Mouse (Mus musculus): ENCODE measurements around the gene Mcam.
"Not testable (repeated sequence)": the region's sequence is repeated elsewhere in the genome, so short reads cannot be mapped to it uniquely, and the experiment has no call there.

The Mcam gene

DNA sequence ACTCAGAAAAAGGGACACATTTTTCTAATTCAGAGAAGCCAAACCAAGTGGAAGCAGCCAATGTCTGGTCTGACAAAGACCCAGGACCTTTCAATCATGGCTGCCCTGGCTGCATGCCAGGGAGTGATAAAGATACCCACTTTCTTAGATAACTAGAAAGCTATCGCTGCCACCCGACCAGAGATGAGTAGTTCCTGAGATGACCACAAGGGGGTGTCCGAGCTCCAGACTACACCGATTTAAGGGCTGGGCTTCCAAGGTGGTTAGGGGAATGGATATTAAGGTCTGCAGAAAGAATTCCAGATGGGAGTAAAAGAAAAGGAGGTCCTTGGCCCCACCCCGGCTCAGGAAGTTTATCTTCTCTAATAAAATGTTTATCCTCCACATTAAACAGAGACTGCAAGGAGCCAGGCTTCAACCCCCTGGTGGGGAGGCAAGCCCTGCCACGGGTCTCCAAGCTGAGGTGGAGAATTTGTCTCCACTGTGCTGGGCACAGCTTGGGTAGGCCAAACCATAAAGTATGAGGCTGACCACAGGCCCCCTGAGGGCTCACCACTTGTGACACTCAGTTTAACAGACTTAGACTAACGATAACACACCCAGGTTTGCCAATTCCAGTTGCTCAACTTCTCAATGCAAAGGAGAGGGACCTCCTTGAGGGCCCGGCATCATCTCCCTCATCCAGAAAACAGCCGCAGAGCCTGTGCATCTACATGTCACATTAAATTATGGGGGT, 24.7 kb upstream of the Mcam start:
- DNase-seq (ENCODE audit: low spot score in 2 of 2) = peak; percentile 53 to 74

DNA sequence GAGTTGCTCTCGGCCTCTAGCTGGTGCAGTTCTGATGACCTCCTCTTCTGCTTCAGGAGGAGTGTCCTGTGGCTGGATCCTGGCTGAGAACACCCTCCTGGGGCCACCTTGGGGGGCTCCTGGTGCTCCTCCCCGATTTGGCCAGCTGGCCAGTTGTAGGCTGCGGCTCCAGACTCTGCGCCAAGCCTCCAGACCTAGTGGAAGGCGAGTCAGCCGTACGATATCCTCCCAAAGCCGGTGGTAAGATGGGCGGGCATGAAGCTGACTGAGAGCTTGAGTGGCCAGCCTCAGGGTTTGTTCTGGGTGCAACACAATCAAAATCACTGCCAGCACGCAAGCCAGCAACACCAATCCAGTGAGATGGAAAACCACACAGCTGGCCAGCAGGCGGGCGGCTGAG, 22.4 kb upstream of the Mcam start:
- DNase-seq (ENCODE audit: low spot score in 2 of 2) = not testable (repeated sequence)

DNA sequence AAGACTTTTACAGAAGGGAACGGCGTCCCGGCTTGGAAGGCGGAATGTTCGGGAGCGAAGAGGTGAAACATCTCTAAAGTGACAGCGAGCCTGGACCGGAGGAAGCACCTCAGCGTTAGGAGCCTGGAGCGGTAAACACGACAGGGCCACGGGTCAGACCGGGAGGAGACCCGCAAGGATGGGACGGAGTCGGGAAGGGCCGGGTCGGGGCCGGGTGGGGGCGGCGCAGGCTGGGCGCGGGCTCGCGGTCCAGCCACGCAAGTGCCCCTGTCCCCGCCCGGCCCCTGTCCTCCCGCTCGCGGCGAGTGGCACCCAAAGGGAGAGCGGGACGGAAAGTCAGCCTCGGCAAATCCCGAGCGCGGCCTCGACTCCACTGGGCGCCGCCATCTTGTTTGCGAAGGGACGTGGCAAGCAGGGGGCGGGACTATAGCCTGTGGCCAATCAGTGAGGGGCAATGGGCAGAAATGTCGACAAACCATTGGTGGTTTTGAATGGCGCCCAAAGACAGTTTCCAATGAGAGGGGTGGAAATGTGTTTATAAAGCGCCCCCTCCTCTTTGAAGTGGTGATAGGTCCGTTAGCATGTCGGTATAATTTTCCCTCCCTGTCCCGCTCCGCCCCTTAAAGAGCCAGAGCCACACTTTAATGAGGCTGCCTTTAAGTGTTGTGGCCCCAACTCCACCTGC, 21.0 kb upstream of the Mcam start, which contains the start of the genes Gm49380 and Rnf26:
Gm49380 (minus strand) TSS at position 396 of the 685 bp plus-strand sequence.
Rnf26 (minus strand) TSS at position 413 of the 685 bp plus-strand sequence.
- DNase-seq (ENCODE audit: low spot score in 2 of 2) = peak; percentile 98

- no peak for DNase-seq (ENCODE audit: low spot score in 2 of 2)
Observed at GRCm38 (mm10) chr9:44114453-44114852, 19.8 kb upstream of the Mcam start.

- DNase-seq (ENCODE audit: low spot score in 2 of 2) = no peak
Observed at GRCm38 (mm10) chr9:44115599-44115998, 18.7 kb upstream of the Mcam start.

- DNase-seq (ENCODE audit: low spot score in 2 of 2) = no peak
Observed at GRCm38 (mm10) chr9:44116182-44116581, 18.1 kb upstream of the Mcam start.

DNA sequence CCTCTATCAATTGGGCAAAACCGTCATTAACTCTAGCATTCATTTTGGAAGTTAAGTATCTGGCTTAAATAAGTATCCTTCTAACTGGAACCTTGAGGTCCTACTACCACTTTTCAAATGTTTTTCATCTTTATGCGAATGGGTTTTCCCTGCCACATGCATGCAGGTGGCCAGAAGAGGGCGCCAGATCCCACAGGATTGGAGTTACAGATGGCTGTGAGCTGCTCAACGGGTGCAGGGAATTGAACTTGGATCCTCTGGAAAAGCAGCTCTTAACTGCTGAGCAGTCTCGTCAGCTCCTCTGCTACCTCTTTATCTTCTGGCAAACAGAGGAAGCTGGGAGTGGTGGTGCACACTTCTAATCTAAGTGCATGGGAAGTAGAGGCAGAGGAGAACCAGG, 15.3 kb upstream of the Mcam start:
- DNase-seq (ENCODE audit: low spot score in 2 of 2) = no peak

DNA sequence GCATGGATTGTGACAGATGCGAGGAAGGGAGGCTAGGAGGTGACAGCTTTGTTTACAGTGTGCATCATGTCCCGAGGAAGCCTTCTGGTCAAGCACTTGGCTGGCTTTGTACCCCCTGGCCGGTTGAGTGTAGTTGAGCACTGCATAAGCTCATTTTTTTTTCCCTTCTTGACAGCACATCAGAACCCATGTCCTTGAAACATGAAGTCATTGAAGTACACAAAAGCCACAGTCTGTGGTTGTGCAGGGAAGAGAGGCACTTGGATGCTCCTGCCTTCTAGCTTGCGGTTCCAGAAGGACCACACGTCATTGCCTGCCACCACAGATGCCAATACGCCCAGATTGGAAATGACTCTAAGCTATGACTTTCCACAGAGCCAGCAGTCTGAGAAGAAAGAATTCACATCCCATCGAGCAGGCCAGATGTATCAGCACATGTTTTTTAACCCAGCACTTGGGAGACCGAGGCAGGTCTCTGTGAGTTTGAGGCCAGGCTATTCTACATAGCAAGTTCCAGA, 14.3 kb upstream of the Mcam start:
- DNase-seq (ENCODE audit: low spot score in 2 of 2) = no peak

DNA sequence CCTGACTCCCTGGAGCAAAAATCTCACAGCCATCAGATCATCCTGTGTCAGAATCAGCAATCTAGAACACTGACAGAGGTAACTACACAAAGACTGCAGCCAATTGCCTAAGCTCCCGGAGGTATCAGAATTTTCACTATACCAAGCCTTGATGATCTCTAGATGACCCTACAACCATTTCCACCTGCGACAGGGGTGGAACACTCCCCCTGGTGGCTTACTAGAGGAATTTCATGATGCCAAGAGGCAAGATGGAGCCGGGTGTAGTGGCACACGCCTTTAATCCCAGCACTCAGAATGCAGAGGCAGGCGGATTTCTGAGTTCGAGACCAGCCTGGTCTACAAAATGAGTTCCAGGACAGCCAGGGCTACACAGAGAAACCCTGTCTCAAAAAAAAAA, 10.0 kb upstream of the Mcam start:
- DNase-seq (ENCODE audit: low spot score in 2 of 2) = no peak

GRCm38 (mm10) chr9:44125026-44125425, 9.2 kb upstream of the Mcam start:
- DNase-seq (ENCODE audit: low spot score in 2 of 2) = no peak

DNA sequence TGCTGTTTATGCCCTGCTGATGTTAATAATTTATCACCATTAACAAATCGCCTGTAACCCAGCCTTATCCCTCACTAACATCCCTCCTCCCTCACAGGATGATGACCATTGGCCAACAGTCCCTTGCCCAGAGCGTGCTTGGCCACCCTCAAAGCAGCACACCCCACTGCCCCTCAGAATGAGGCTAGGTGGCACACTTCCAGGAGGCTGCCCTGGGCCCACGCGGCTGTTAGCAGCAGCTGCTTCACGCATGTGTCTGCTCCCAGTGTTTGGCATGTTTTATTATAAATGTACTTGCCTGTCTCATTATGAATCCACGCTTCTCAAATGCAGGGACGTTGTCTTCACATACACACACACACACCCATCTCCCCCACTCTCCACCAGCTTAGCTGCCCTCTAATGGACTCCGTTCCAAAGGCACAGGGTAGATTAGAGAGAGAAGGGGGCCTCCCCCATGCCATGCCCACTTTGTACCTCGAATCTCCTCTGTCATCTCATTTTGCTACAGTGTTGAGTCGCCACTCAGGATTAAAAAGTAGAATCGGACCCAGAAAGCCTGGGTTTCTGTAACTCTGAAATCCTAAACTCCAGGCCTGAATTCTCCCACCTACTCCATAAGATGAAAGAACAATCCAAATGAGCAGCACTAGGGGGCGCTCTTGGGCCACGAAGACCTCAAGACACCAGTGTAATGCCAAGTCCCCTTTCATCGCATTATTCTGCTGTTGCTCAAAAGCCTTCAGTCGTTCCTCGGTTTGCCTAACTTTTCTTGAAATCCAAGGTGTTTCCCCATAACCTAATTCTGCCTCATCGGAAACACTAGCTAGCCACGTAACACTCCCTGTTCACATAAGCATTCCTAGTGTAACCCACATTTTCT, 8.5 kb upstream of the Mcam start:
- peak; percentile 77 to 88 for DNase-seq (ENCODE audit: low spot score in 2 of 2)

DNA sequence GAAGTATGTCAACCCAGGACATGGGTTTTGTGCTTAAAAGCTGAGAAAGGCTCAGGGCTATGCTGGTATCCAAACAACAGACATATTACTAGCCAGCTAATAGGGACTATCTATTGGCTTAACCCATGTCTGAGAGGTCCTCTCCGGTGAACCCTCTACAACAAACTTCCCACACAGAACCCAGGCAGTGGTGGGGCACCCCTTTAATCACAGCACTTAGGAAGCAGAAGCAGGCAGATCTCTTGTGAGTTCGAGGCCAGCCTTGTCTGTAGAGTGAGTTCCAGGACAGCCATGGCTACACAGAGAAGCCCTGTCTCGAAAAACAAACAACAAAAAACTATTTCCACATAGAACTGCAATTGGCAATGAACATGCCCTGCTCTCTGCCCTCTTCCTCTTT, 7.5 kb upstream of the Mcam start:
- no peak for DNase-seq (ENCODE audit: low spot score in 2 of 2)

- DNase-seq (ENCODE audit: low spot score in 2 of 2) = peak in 1 of 2 experiments; percentile 50
Observed at GRCm38 (mm10) chr9:44127351-44127801, 6.9 kb upstream of the Mcam start.

DNA sequence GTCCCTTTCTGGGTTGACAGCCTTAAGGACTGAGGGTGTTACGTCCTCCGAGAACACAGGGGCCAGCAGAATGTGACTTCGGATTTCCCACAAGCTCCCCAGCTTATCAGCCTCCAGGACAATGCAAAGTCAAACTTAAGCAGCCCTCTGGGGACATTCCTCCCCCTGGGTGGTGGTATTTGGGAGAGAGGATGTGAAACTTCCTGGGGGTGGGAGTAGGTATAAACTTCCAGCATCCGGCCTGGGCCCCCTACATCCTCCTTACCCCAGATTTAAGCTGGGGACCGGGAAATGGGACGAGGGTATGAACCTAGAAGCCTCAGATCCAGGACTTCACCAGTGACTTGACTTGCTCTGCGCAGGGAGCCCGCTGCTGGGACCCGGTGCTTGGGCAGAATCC, 4.6 kb upstream of the Mcam start:
- DNase-seq (ENCODE audit: low spot score in 2 of 2) = no peak

GRCm38 (mm10) chr9:44130034-44130433, 4.2 kb upstream of the Mcam start:
- DNase-seq (ENCODE audit: low spot score in 2 of 2) = peak; percentile 90 to 94

DNA sequence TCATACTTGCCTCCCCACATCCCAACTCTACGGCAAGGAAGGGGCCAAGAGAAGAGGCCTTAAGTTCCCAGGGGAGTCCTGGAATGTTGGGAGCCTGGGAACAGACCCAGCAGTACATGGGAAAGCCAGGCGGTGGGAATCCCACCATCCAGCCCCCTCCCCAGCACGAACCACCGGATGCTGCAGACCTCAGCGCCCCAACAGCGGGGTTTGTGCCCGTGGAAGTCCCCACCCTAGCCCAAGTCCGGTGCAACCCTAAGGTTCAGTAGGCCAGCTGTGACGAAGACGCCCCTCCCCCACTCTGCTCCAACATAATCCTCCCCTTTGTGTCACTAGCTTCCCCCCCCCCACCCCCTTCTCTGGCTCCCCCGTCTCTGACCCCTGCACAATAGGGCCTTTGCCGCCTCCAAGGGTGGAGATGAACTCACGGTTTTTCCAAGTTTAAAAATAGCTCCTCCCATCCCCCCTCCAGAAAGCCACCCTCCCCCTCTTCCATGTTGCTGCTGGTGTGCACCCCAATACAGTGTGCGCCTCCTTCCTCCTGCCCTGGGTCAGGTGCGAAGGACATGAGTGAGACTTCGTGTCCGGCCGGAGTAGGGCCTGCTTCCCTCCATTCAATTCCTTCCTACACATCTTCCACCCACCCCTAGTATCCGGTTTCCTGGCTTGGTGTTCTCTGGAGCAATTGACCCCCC, 3.5 kb upstream of the Mcam start:
- peak; percentile 56 to 65 for DNase-seq (ENCODE audit: low spot score in 2 of 2)

GRCm38 (mm10) chr9:44131276-44131590, 3.0 kb upstream of the Mcam start:
- DNase-seq (ENCODE audit: low spot score in 2 of 2) = no peak

GRCm38 (mm10) chr9:44132200-44132599, 2.1 kb upstream of the Mcam start:
- DNase-seq (ENCODE audit: low spot score in 2 of 2) = no peak

- DNase-seq (ENCODE audit: low spot score in 2 of 2) = no peak
Observed at GRCm38 (mm10) chr9:44133287-44133686, 982 bp upstream of the Mcam start.

- peak; percentile 40 to 54 for DNase-seq (ENCODE audit: low spot score in 2 of 2)
Observed at GRCm38 (mm10) chr9:44134851-44135730, 822 bp downstream of the Mcam start.

Data from heart, adult 9 months (tissue).